Mouse (Mus musculus) forebrain, embryonic 10.5 days (tissue): ENCODE data around the gene Fut11. TPM values are rescaled to one million over a fixed set of nuclear protein-coding genes. Genes with fewer than 3 reads are reported as not detected.

Experiments
- DNase-seq: peaks from one replicate; pipeline ENCODE4 v3.0.0-alpha.2; 2017; ENCODE audit warnings: low spot score; ENCODE audit errors: extremely low spot score
- H3K27ac ChIP-seq: fragments of 300-500 bp; sonication (generic); 2 replicates; pipeline ENCODE4 v1.5.1; 2016; ENCODE audit warnings: mild to moderate bottlenecking
- H3K27me3 ChIP-seq: fragments of 300-500 bp; sonication (generic); 2 replicates; pipeline ENCODE4 v1.6.1; 2016; ENCODE audit warnings: mild to moderate bottlenecking; ENCODE audit not compliant: poor library complexity, severe bottlenecking
- H3K36me3 ChIP-seq: fragments of 300-500 bp; sonication (generic); replicated peaks from 2 replicates; pipeline ENCODE4 v1.6.1; 2016; ENCODE audit warnings: mild to moderate bottlenecking, moderate library complexity
- H3K4me1 ChIP-seq: fragments of 300-500 bp; sonication (generic); 2 replicates; pipeline ENCODE4 v1.6.1; 2016
- H3K4me3 ChIP-seq: fragments of 300-500 bp; sonication (generic); 2 replicates; pipeline ENCODE4 v1.5.1; 2016; ENCODE audit warnings: mild to moderate bottlenecking, moderate library complexity
- H3K9me3 ChIP-seq: fragments of 300-500 bp; sonication (generic); 2 replicates; pipeline ENCODE4 v1.6.1; 2016; ENCODE audit warnings: mild to moderate bottlenecking, moderate library complexity
- WGBS: fragments of 180-500 bp; shearing (Covaris S2); methylation state at CpG from one replicate; pipeline ENCODE4 v1.1.7; 2016; 5-methylcytosine and 5-hydroxymethylcytosine counted together
- polyA plus RNA-seq: library from polyadenylated mRNA; unstranded; fragments of >200 nt; fragmentation: Nextera tagmentation; extraction: Ambion mirVana; gene quantifications from 2 replicates; pipeline ENCODE4 v1.2.1, GENCODE M21; 2016

Fut11 gene
- polyA plus RNA-seq, 1 experiment from 2014 or later, result 15.7 TPM

GRCm38 (mm10) chr14:20686576-20686975 is 8.2 kb upstream of the Fut11 start:
- H3K4me3 ChIP-seq, result no peak overlapping the region
- no peaks in the 10 kb centered on the region for H3K9me3 ChIP-seq
- no peaks in the 10 kb centered on the region for H3K4me1 ChIP-seq
- H3K27ac ChIP-seq, result no peak overlapping the region
- peaks cover 100% of the 10 kb centered on the region for H3K36me3 ChIP-seq
- H3K27me3 ChIP-seq, result no peaks in the 10 kb centered on the region
- 95% methylated on average over 3 of the region's 3 CpGs for WGBS
- no peak for DNase-seq

GRCm38 (mm10) chr14:20689009-20689408 is 5.8 kb upstream of the Fut11 start:
- no peak overlapping the region for H3K4me3 ChIP-seq
- H3K4me1 ChIP-seq, result peaks cover 2% of the 10 kb centered on the region
- DNase-seq, result no peak
- H3K36me3 ChIP-seq, result peaks cover 100% of the 10 kb centered on the region
- 89% methylated on average over 2 of the region's 2 CpGs for WGBS
- H3K9me3 ChIP-seq, result no peaks in the 10 kb centered on the region
- no peaks in the 10 kb centered on the region for H3K27me3 ChIP-seq
- no peak overlapping the region for H3K27ac ChIP-seq

GRCm38 (mm10) chr14:20691772-20692171 is 3.0 kb upstream of the Fut11 start:
- Histone ChIP-seq H3K4me1 (peaks cover 30% of the 10 kb centered on the region), H3K4me3 (no peak overlapping the region), H3K9me3 (no peaks in the 10 kb centered on the region), H3K27ac (no peak overlapping the region), H3K36me3 (peaks cover 78% of the 10 kb centered on the region), H3K27me3 (no peaks in the 10 kb centered on the region)
- 92% methylated on average over 6 of the region's 6 CpGs for WGBS
- no peak for DNase-seq

DNA sequence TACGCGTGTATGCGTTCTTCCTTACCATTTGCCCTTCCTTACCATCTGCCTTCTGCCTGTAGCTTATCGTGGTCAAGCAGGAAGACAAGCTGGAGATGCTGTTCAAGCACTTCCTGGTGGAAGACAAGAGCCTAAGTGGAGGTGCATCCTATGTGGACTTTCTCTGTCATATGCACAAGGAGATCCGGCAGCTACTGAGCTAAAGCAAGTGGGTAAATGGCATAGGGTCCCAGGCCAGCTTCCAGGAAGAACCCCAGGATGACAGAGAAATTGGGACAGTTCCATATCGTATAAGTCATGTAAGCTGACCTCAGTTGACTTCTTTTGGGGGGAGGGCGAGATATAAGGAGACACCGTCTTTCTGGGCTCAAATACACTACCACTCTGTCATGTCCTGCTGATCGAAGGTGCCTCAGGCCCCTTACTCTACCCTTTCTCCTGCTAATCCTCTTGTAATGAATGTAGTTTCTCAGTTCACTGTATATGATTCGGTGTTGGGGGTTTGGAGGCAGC is 1.1 kb upstream of the Fut11 start:
- Histone ChIP-seq H3K4me3 (no peak overlapping the region), H3K27ac (no peak overlapping the region), H3K9me3 (no peaks in the 10 kb centered on the region), H3K27me3 (no peaks in the 10 kb centered on the region), H3K36me3 (peaks cover 70% of the 10 kb centered on the region), H3K4me1 (peaks cover 49% of the 10 kb centered on the region)
- 93% methylated on average over 10 of the region's 10 CpGs for WGBS
- DNase-seq, result no peak

GRCm38 (mm10) chr14:20694185-20694883 is 434 bp upstream of the Fut11 start:
- DNase-seq, result peak; percentile 32
- peaks cover 49% of the 10 kb centered on the region for H3K4me1 ChIP-seq
- 52% methylated on average over 13 of the region's 13 CpGs for WGBS

DNA sequence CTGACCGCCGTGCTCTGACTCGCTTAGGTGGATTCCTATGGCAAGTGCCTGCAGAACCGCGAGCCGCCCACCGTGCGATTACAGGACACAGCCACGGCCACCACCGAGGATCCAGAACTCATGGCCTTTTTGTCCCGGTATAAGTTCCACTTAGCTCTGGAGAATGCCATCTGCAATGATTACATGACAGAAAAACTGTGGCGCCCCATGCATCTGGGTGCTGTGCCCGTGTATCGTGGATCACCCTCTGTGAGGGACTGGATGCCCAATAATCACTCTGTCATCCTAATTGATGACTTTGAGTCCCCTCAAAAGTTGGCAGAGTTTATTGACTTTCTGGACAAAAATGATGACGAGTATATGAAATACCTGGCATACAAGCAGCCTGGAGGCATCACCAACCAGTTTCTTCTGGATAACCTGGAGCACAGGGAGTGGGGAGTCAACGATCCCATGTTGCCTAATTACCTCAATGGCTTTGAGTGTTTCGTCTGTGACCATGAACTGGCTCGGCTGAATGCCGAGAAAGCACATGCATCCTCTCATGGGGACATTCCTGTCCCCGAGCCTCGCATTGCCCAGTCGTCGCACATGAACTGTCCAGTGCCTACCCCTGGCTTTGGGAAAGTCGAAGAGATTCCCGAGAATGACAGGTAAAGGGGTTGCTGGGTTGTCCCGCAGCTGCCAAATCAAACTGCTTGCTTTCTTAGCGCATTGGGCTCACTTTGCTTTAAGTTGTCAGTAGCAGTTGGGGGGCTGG is 1.2 kb downstream of the Fut11 start:
- no peaks in the 10 kb centered on the region for H3K9me3 ChIP-seq
- DNase-seq, result no peak
- peaks cover 54% of the 10 kb centered on the region for H3K4me1 ChIP-seq
- 20% methylated on average over 27 of the region's 27 CpGs for WGBS
- peak overlapping the region; percentile 95 for H3K4me3 ChIP-seq
- peak overlapping the region; percentile 97 for H3K27ac ChIP-seq
- peaks cover 63% of the 10 kb centered on the region for H3K36me3 ChIP-seq
- H3K27me3 ChIP-seq, result no peaks in the 10 kb centered on the region

More at GRCm38 (mm10) chr14:20694185-20694883, 434 bp upstream of the Fut11 start:
- peak overlapping the region; percentile 95 for H3K4me3 ChIP-seq
- no peaks in the 10 kb centered on the region for H3K27me3 ChIP-seq
- no peaks in the 10 kb centered on the region for H3K9me3 ChIP-seq
- peaks cover 70% of the 10 kb centered on the region for H3K36me3 ChIP-seq
- peak overlapping the region; percentile 97 for H3K27ac ChIP-seq

DNA sequence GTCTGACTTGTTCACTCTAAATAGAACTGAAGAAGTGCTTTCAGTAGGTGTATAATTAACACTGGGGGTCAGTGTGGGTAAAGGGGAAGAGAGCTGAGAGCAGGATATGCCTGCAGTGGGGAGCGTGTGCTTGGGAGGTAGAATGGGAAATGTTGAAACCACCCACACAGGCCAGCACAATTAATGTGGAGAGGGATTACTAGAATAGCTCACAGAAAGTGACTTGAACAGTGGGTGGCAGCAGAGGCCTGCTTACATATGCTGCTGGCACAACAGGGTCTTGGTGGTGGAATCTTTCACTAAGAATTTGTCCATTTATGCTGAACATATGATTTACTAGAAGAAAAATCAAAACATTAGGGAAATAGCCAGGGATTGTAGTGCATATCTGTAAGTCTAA is 2.2 kb downstream of the Fut11 start:
- peaks cover 65% of the 10 kb centered on the region for H3K4me1 ChIP-seq
- no peaks in the 10 kb centered on the region for H3K9me3 ChIP-seq
- WGBS, result 28% methylated on average over 1 of the region's 1 CpGs
- no peak overlapping the region for H3K27ac ChIP-seq
- no peaks in the 10 kb centered on the region for H3K27me3 ChIP-seq
- H3K36me3 ChIP-seq, result peaks cover 53% of the 10 kb centered on the region
- H3K4me3 ChIP-seq, result peak overlapping the region; percentile 95; the same call in 1 of the 2 replicates
- DNase-seq, result no peak

DNA sequence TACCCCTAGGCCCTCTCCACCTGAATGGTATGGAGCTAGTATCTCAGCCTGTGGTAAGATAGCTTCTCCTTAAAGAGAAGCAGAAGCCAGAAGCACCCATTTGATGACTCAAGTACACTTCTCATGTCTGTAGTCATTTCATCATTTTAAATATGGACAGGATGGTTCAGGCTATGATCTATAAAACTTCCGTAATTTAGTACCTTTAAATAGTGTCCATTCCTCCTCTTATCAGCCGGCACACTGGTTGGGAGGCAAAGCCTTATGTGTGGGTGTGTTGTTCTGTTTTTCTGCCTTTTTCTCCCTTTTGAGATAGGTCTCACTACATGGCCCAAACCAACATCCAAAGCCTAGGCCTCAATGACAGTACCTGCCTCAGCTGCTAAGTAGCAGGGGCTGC is 3.7 kb downstream of the Fut11 start:
- DNase-seq, result no peak
- 94% methylated on average over 2 of the region's 2 CpGs for WGBS
- peaks cover 38% of the 10 kb centered on the region for H3K36me3 ChIP-seq
- no peaks in the 10 kb centered on the region for H3K27me3 ChIP-seq
- no peak overlapping the region for H3K27ac ChIP-seq
- H3K4me3 ChIP-seq, result no peak overlapping the region
- no peaks in the 10 kb centered on the region for H3K9me3 ChIP-seq
- peaks cover 70% of the 10 kb centered on the region for H3K4me1 ChIP-seq

DNA sequence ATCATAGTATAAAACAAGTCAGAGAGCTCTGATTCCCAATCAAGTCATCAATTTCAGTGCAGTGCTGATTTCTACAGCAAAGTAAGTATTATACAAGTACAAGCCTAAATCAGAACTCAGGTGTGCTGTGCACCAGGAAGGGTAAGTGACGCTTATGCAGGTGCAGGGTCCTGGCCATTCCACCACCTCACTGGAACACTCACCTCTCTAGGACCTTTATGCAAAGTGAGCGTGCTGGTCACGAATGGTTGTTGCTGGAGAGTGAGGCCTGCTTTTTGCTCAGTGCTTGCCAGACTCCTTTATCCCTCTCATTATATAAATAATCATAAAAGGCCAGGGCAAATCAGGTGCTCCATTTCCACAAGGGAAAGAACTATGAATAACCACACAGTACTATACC is 5.6 kb downstream of the Fut11 start:
- H3K36me3 ChIP-seq, result peaks cover 42% of the 10 kb centered on the region
- no peak overlapping the region for H3K27ac ChIP-seq
- no peak for DNase-seq
- peaks cover 63% of the 10 kb centered on the region for H3K4me1 ChIP-seq
- no peaks in the 10 kb centered on the region for H3K27me3 ChIP-seq
- 89% methylated on average over 3 of the region's 3 CpGs for WGBS
- H3K9me3 ChIP-seq, result no peaks in the 10 kb centered on the region
- H3K4me3 ChIP-seq, result no peak overlapping the region

- Histone ChIP-seq H3K27me3 (no peaks in the 10 kb centered on the region), H3K4me1 (peaks cover 51% of the 10 kb centered on the region), H3K36me3 (peaks cover 46% of the 10 kb centered on the region), H3K9me3 (no peaks in the 10 kb centered on the region), H3K4me3 (peak overlapping the region; percentile 84), H3K27ac (no peak overlapping the region)
- 89% methylated on average over 8 of the region's 8 CpGs for WGBS
- no peak for DNase-seq
Measured at GRCm38 (mm10) chr14:20701554-20701953, 6.8 kb downstream of the Fut11 start.

DNA sequence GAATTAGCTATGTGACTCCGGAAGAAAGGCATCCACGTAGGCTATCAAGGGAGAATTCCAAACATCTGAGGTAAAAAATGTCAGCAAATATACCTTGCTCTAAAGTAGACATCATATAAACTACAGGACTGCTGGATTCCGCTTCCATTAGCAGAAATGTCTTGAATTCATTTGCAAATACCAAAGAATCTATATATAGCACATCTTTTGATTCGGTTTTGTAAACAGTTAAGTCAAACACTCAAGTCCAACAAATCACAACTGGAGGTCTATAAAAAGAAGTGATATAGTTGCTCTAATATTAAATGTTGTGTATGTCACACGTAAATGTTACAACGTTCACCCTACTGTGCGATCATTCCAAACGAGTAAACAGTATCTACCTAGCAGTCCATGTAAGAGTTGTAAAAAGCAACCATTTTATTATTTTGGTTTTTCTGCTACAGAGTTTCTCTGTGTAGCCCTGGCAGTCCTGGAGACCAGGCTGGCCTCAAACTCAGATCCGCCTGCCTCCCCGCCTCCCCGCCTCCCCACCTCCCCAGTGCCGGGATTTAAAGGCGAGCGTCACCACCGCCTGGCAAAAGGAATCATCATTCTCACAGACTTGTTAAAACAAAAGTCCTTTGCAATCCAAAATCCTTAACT is 7.5 kb downstream of the Fut11 start:
- Histone ChIP-seq H3K27ac (peak overlapping the region; percentile 97), H3K4me1 (peaks cover 49% of the 10 kb centered on the region), H3K27me3 (no peaks in the 10 kb centered on the region), H3K9me3 (no peaks in the 10 kb centered on the region), H3K36me3 (peaks cover 46% of the 10 kb centered on the region), H3K4me3 (peak overlapping the region; percentile 84)
- DNase-seq, result no peak
- 18% methylated on average over 15 of the region's 15 CpGs for WGBS

- peak within 1 kb of the TSS; percentile 97 for H3K27ac ChIP-seq
- peak; percentile 93 for DNase-seq
- WGBS, result under 1% methylated on average over 61 of the region's 61 CpGs
Measured at GRCm38 (mm10) chr14:20702741-20703381, 8.1 kb downstream of the Fut11 start, which contains the start of gene Chchd1. Chchd1 (plus strand) TSS chr14:20703006.

More at GRCm38 (mm10) chr14:20702741-20703381, 8.1 kb downstream of the Fut11 start, which contains the start of gene Chchd1:
- no peaks in the 10 kb centered on the region for H3K9me3 ChIP-seq
- peak within 1 kb of the TSS; percentile 84 for H3K4me3 ChIP-seq
- H3K36me3 ChIP-seq, result peaks cover 43% of the 10 kb centered on the region
- H3K27me3 ChIP-seq, result no peaks in the 10 kb centered on the region
- peaks cover 43% of the 10 kb centered on the region for H3K4me1 ChIP-seq
